Mouse (Mus musculus) hindbrain, embryonic 14.5 days (tissue): ENCODE data around the gene Upf3b. TPM values are rescaled to one million over a fixed set of nuclear protein-coding genes. Genes with fewer than 3 reads are reported as not detected.

Experiments
- ATAC-seq: fragments of 200-750 bp; cut with Nextera tagmentation; 2 replicates; pipeline ENCODE4 v1.8.0; 2017; ENCODE audit warnings: moderate number of reproducible peaks, mild to moderate bottlenecking, moderate TSS enrichment, moderate library complexity; ENCODE audit not compliant: low FRiP score
- DNase-seq: peaks from one replicate; pipeline ENCODE4 v3.0.0-alpha.2; 2015; ENCODE audit warnings: low spot score
- H3K27ac ChIP-seq: fragments of 300-500 bp; sonication (generic); 2 replicates; pipeline ENCODE4 v1.5.1; 2014; ENCODE audit warnings: mild to moderate bottlenecking, moderate library complexity
- H3K27me3 ChIP-seq: fragments of 300-500 bp; sonication (generic); 2 replicates; pipeline ENCODE4 v1.6.1; 2014; ENCODE audit warnings: mild to moderate bottlenecking, low read length, mixed read lengths; ENCODE audit not compliant: control insufficient read depth, insufficient read depth
- H3K36me3 ChIP-seq: fragments of 300-500 bp; sonication (generic); replicated peaks from 2 replicates; pipeline ENCODE4 v1.6.1; 2014; ENCODE audit not compliant: control insufficient read depth, insufficient read depth
- H3K4me1 ChIP-seq: fragments of 300-500 bp; sonication (generic); replicated peaks from 2 replicates; pipeline ENCODE4 v1.6.1; 2014; ENCODE audit warnings: antibody characterized with exemption, low read length, mixed read lengths; ENCODE audit not compliant: control insufficient read depth, insufficient read depth
- H3K4me2 ChIP-seq: fragments of 300-500 bp; sonication (generic); replicated peaks from 2 replicates; pipeline ENCODE4 v1.6.1; 2014; ENCODE audit warnings: mild to moderate bottlenecking, moderate library complexity
- H3K4me3 ChIP-seq: fragments of 300-500 bp; sonication (generic); replicated peaks from 2 replicates; pipeline ENCODE4 v1.5.1; 2014; ENCODE audit warnings: mild to moderate bottlenecking, low read length
- H3K9ac ChIP-seq: fragments of 300-500 bp; sonication (generic); 2 replicates; pipeline ENCODE4 v1.6.1; 2014
- H3K9me3 ChIP-seq: fragments of 300-500 bp; sonication (generic); 2 replicates; pipeline ENCODE4 v1.6.1; 2016; ENCODE audit warnings: low read length; ENCODE audit not compliant: control insufficient read depth
- WGBS: fragments of 180-500 bp; shearing (Covaris S2); extraction: QIAGEN DNeasy Blood & Tissue Kit; methylation state at CpG from one replicate; pipeline ENCODE4 v1.1.7; 2014; 5-methylcytosine and 5-hydroxymethylcytosine counted together
- polyA plus RNA-seq: library from polyadenylated mRNA; unstranded; fragments of >200 nt; fragmentation: Nextera tagmentation; extraction: Ambion mirVana; gene quantifications from 2 replicates; pipeline ENCODE4 v1.2.1, GENCODE M21; 2014

Upf3b gene
- polyA plus RNA-seq, 1 experiment from 2014 or later, result 23.4 TPM

- Histone ChIP-seq H3K4me3 (peak overlapping the region; percentile 37), H3K9ac (peak overlapping the region; percentile 39), H3K36me3 (no peaks in the 10 kb centered on the region), H3K4me2 (peak overlapping the region; percentile 67), H3K9me3 (no peaks in the 10 kb centered on the region), H3K4me1 (no peaks in the 10 kb centered on the region), H3K27ac (no peak overlapping the region), H3K27me3 (peaks cover 53% of the 10 kb centered on the region)
- WGBS, result 18% methylated on average over 63 of the region's 70 CpGs
- peak; percentile 34; the same call in 1 of the 2 replicates for ATAC-seq
- DNase-seq, result no peak
Measured at GRCm38 (mm10) chrX:37048890-37049823, 61.0 kb downstream of the Upf3b start.

- Histone ChIP-seq H3K9ac (peak within 1 kb of the TSS; percentile 39), H3K9me3 (no peaks in the 10 kb centered on the region), H3K27ac (no peak within 1 kb of the TSS), H3K4me1 (no peaks in the 10 kb centered on the region), H3K4me2 (peak within 1 kb of the TSS; percentile 67), H3K27me3 (peaks cover 53% of the 10 kb centered on the region), H3K4me3 (peak within 1 kb of the TSS; percentile 37), H3K36me3 (no peaks in the 10 kb centered on the region)
- no peak for DNase-seq
- 14% methylated on average over 30 of the region's 38 CpGs for WGBS
- no peak for ATAC-seq
Measured at GRCm38 (mm10) chrX:37048066-37048889, 61.8 kb downstream of the Upf3b start, which contains the start of gene Sowahd. Gene Sowahd, plus strand, starts transcription at chrX:37048845.

DNA sequence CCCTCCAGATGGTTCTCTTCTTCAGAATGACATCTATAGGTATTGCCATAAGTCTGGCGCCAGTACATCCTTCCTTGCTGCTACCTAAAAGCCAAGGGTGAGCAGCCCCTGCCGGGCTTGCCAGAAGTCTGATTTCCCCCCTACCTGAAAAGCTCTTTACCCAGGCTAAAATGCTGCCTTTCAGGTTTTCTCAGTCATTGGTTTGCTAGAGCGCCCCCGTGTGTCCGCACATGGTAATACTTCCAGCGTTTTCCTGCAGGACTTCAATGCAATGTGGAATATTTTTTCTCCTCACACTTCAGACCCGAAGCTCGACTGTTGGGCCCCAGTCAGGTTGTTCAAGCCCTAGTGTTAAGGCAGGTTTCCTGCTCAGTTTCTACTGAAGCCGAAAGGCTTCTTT is 67.4 kb downstream of the Upf3b start:
- peaks cover 15% of the 10 kb centered on the region for H3K27me3 ChIP-seq
- ATAC-seq (no peak), DNase-seq (peak; percentile 71)
- no peak overlapping the region for H3K9ac ChIP-seq
- WGBS, result 14% methylated on average over 9 of the region's 9 CpGs
- H3K4me1 ChIP-seq, result no peaks in the 10 kb centered on the region
- H3K9me3 ChIP-seq, result no peaks in the 10 kb centered on the region
- H3K4me3 ChIP-seq, result no peak overlapping the region
- no peak overlapping the region for H3K4me2 ChIP-seq
- no peaks in the 10 kb centered on the region for H3K36me3 ChIP-seq
- no peak overlapping the region for H3K27ac ChIP-seq

Other genes with a start within 250 kb of the Upf3b start
- 132 and 134 TPM in 2 replicates for gene Ube2a, start 236.4 kb downstream of the Upf3b start, polyA plus RNA-seq
- gene C330007P06Rik, start 236.2 kb downstream of the Upf3b start, polyA plus RNA-seq, result 24.6 and 25.3 TPM in 2 replicates
- gene Nkrf, start 207.4 kb downstream of the Upf3b start, polyA plus RNA-seq, result 21.4 and 24.6 TPM in 2 replicates
- 70.7 and 76.1 TPM in 2 replicates for gene Sept6, start 118.5 kb downstream of the Upf3b start, polyA plus RNA-seq
- not detected in 2 replicates for gene Sowahd, start 61.5 kb downstream of the Upf3b start, polyA plus RNA-seq
- 293 and 367 TPM in 2 replicates for gene Rpl39, start 24.9 kb downstream of the Upf3b start, polyA plus RNA-seq
- 23.5 and 23.8 TPM in 2 replicates for gene Nkap, start 16.5 kb upstream of the Upf3b start, polyA plus RNA-seq
- 0.14 and 0.35 TPM in 2 replicates for gene Akap14, start 58.5 kb upstream of the Upf3b start, polyA plus RNA-seq
- 720 and 850 TPM in 2 replicates for gene Ndufa1, start 80.8 kb upstream of the Upf3b start, polyA plus RNA-seq
- gene Rnf113a1, start 80.9 kb upstream of the Upf3b start, polyA plus RNA-seq, result 23.3 and 28.3 TPM in 2 replicates
- not detected in 2 replicates for gene Gm9, start 100.7 kb upstream of the Upf3b start, polyA plus RNA-seq
- not detected in 2 replicates for gene Rhox1, start 111.9 kb upstream of the Upf3b start, polyA plus RNA-seq
- gene Rhox2a, start 134.7 kb upstream of the Upf3b start, polyA plus RNA-seq, result not detected in 2 replicates
- not detected in 2 replicates for gene Rhox3a, start 139.6 kb upstream of the Upf3b start, polyA plus RNA-seq
- gene Rhox4a, start 155.0 kb upstream of the Upf3b start, polyA plus RNA-seq, result not detected in 2 replicates